Mouse (Mus musculus) heart, adult 2 months (tissue): Measurements from ENCODE around the gene Ubap1.

Experiments
- CTCF ChIP-seq: fragments of 200-600 bp; IDR thresholded peaks from 2 replicates; pipeline ENCODE4 v1.8.1; 2022; ENCODE audit warnings: antibody characterized with exemption, mild to moderate bottlenecking, moderate library complexity
- EP300 ChIP-seq: fragments of 200-500 bp; IDR thresholded peaks from 2 replicates; pipeline ENCODE4 v1.6.1; 2011; ENCODE audit warnings: low read depth, low read length, control low read depth; ENCODE audit not compliant: insufficient read depth
- POLR2A ChIP-seq: fragments of 200-500 bp; IDR thresholded peaks from 2 replicates; pipeline ENCODE4 v1.6.1; 2011; ENCODE audit warnings: mild to moderate bottlenecking, low read depth, low read length, control low read depth; ENCODE audit not compliant: insufficient read depth

DNA sequence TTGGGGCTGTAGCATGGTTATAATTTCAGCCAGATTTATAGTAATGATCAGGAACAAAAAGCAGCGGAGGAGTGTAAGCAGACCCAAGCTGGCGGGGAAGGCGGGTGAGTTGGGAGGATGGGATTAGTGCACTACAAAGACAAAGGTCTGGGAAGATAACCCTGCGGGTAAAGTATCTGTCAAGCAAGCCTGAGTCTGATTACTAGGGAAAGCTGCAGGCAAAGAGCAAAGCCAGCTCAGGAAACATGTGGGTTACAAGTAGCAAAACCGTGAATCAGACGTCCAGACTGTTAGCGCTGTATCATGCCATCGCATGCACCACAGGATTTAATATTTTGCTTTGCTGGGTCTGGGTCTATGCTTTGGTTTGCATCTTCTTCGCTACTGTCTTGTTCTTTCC, 57.8 kb downstream of the Ubap1 start:
- TF ChIP-seq POLR2A (no peak), EP300 (no peak), CTCF (no peak)
